Mouse (Mus musculus) brain, embryonic 14.5 days (tissue): ENCODE results near the gene Nipsnap3a.

Experiments
- CTCF ChIP-seq: fragments of 200-500 bp; IDR thresholded peaks from 2 replicates; pipeline ENCODE4 v1.5.1; 2012; ENCODE audit warnings: inconsistent platforms, mild to moderate bottlenecking, moderate library complexity, borderline replicate concordance; ENCODE audit not compliant: insufficient read depth, insufficient read length; ENCODE audit errors: extremely low read depth
- POLR2A ChIP-seq: fragments of 200-500 bp; IDR thresholded peaks from 2 replicates; pipeline ENCODE4 v1.6.1; 2012; ENCODE audit warnings: mild to moderate bottlenecking, inconsistent platforms, borderline replicate concordance; ENCODE audit not compliant: poor library complexity, insufficient read depth, insufficient read length, severe bottlenecking; ENCODE audit errors: extremely low read depth

GRCm38 (mm10) chr4:52946665-52947064 lies 42.4 kb upstream of the Nipsnap3a start:
- TF ChIP-seq CTCF (no peak), POLR2A (no peak)
